Mouse (Mus musculus) C2C12 (cell line): ENCODE data around the gene Stx3. TPM values are rescaled to one million over a fixed set of nuclear protein-coding genes. Genes with fewer than 3 reads are reported as not detected.

ENCODE experiments used
- H3K27me3 ChIP-seq: one replicate; pipeline ENCODE4 v1.6.1; 2011; ENCODE audit not compliant: control insufficient read depth, insufficient read depth, insufficient read length
- H3K36me3 ChIP-seq: one replicate; pipeline ENCODE4 v1.6.1; 2011; ENCODE audit not compliant: control insufficient read depth, insufficient read depth
- H3K4me3 ChIP-seq: one replicate; pipeline ENCODE4 v1.5.1; 2011; ENCODE audit warnings: mild to moderate bottlenecking, control low read depth; ENCODE audit not compliant: poor library complexity, insufficient read depth, severe bottlenecking
- H3K79me2 ChIP-seq: one replicate; pipeline ENCODE4 v1.6.1; 2011; ENCODE audit not compliant: control insufficient read depth, insufficient read depth
- H3K79me3 ChIP-seq: one replicate; pipeline ENCODE4 v1.6.1; 2011; ENCODE audit warnings: low read depth, control low read depth
- H3ac ChIP-seq: one replicate; pipeline ENCODE3; 2011; ENCODE audit warnings: low read depth; ENCODE audit not compliant: control insufficient read depth, insufficient read length
- CEBPB ChIP-seq: IDR thresholded peaks from one replicate; pipeline ENCODE4 v1.6.1; 2011; ENCODE audit warnings: low read depth, mild to moderate bottlenecking, control low read depth, moderate library complexity
- CTCF ChIP-seq: IDR thresholded peaks from one replicate; pipeline ENCODE4 v1.5.1; 2011; ENCODE audit not compliant: control insufficient read depth, insufficient read depth, insufficient read length
- FOSL1 ChIP-seq: IDR thresholded peaks from one replicate; pipeline ENCODE4 v1.8.0; 2011; ENCODE audit warnings: mild to moderate bottlenecking, low read length; ENCODE audit not compliant: poor library complexity, insufficient read depth, severe bottlenecking
- MAX ChIP-seq: IDR thresholded peaks from one replicate; pipeline ENCODE4 v1.6.1; 2011; ENCODE audit warnings: mild to moderate bottlenecking, control low read depth
- MYOD1 ChIP-seq: IDR thresholded peaks from one replicate; pipeline ENCODE4 v1.6.1; 2011; ENCODE audit warnings: low read depth; ENCODE audit not compliant: control insufficient read depth, insufficient read length
- MYOG ChIP-seq: IDR thresholded peaks from one replicate; pipeline ENCODE4 v1.6.1; 2011; ENCODE audit not compliant: control insufficient read depth, insufficient read length; ENCODE audit errors: extremely low read depth
- USF1 ChIP-seq: IDR thresholded peaks from one replicate; pipeline ENCODE4 v1.6.1; 2011; ENCODE audit warnings: low read depth, mild to moderate bottlenecking, control low read depth, moderate library complexity
- polyA plus RNA-seq: library from polyadenylated mRNA; unstranded; fragments of >200 nt; fragmentation: generic; extraction: Trizol; gene quantifications from one replicate; pipeline ENCODE4 v1.2.1, GENCODE M21; 2012; ENCODE audit warnings: missing spikeins

Stx3 gene
- polyA plus RNA-seq, 1 experiment = 5.4 TPM

DNA sequence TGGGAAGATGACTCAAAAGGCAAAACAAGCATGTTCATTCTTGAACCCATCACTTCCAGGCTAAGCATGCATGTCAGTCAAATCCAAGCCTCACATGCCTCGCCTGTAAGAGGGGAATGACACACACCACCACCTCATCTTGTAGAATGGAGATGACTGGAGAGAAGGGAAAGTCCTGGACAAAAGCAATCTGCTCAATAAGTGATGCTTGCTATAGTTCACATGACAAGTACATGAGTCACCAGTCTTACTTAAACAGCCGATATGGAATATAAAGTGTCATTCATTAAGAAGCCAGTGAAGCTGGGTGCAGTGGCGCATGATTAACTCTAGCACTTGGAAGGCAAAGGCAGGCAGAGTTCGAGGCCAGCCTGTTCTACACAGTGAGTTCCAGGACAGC, 6.1 kb downstream of the Stx3 start:
- H3K79me2 ChIP-seq = no peaks in the 10 kb centered on the region
- H3K4me3 ChIP-seq = no peak overlapping the region
- H3K36me3 ChIP-seq = no peaks in the 10 kb centered on the region
- TF ChIP-seq CTCF (no peak), FOSL1 (no peak), MYOG (no peak), USF1 (no peak), CEBPB (no peak), MYOD1 (no peak), MAX (no peak)
- H3K27me3 ChIP-seq = no peaks in the 10 kb centered on the region
- H3K79me3 ChIP-seq = no peaks in the 10 kb centered on the region
- no peak overlapping the region for H3ac ChIP-seq

DNA sequence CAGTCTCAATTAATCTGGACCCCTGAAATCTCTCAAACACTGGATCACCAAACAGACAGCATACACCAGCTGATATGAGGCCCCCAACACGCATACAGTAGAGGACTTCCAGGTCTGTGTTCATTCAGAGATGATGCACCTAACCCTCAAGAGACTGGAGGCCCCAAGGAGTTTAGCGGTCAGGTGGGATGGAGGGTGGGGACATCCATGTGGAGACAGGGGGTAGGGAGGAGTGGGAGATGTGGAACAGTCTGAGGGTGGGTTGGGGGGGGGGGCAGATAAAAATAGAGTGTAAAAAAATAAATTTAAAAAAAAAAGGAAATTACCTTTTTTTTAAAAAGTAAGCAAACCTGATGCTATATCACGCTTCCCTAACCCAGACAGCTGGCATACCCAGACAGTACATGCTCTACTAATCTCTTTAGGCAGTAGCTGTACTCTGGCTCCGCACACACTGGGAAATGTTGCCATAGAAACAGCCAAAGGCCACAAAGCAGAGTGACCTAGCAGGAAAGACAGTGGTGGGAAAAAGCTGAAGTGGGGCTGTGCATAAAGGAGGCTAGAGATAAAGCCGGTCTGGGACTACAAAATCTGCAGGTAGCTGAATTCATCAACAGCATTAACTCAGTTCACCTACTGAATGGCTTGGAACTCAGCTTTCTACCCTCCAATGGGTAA, 7.4 kb downstream of the Stx3 start:
- Histone ChIP-seq H3ac (no peak overlapping the region), H3K79me2 (no peaks in the 10 kb centered on the region), H3K79me3 (no peaks in the 10 kb centered on the region), H3K4me3 (no peak overlapping the region), H3K36me3 (no peaks in the 10 kb centered on the region), H3K27me3 (no peaks in the 10 kb centered on the region)
- TF ChIP-seq CTCF = no peak
- no peak for TF ChIP-seq CEBPB
- no peak for TF ChIP-seq FOSL1
- no peak for TF ChIP-seq MYOD1
- no peak for TF ChIP-seq USF1
- no peak for TF ChIP-seq MYOG
- no peak for TF ChIP-seq MAX

DNA sequence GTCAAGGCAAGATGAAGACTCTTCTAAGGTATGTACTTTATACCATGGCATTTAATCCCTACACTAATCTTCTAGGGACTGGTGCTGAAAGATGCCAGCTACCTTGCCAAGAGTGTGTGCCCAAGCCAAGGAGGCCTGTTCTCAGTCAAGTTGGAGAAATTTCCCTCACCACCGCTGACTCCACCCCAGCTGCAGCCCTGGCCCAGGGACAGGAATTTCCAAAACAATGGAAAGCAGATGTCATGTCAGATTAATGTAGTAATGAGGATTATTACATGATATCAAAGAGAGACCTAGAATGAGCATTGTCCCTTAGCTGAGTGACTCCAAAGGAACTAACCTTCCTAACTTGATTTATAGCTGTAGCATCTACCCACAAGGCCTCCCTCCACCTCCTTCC, 8.3 kb downstream of the Stx3 start:
- Histone ChIP-seq H3K4me3 (no peak overlapping the region), H3K36me3 (no peaks in the 10 kb centered on the region), H3K27me3 (no peaks in the 10 kb centered on the region), H3K79me2 (no peaks in the 10 kb centered on the region), H3ac (no peak overlapping the region), H3K79me3 (no peaks in the 10 kb centered on the region)
- TF ChIP-seq USF1 (no peak), FOSL1 (no peak), MAX (no peak), CEBPB (no peak), CTCF (no peak), MYOG (no peak), MYOD1 (no peak)

DNA sequence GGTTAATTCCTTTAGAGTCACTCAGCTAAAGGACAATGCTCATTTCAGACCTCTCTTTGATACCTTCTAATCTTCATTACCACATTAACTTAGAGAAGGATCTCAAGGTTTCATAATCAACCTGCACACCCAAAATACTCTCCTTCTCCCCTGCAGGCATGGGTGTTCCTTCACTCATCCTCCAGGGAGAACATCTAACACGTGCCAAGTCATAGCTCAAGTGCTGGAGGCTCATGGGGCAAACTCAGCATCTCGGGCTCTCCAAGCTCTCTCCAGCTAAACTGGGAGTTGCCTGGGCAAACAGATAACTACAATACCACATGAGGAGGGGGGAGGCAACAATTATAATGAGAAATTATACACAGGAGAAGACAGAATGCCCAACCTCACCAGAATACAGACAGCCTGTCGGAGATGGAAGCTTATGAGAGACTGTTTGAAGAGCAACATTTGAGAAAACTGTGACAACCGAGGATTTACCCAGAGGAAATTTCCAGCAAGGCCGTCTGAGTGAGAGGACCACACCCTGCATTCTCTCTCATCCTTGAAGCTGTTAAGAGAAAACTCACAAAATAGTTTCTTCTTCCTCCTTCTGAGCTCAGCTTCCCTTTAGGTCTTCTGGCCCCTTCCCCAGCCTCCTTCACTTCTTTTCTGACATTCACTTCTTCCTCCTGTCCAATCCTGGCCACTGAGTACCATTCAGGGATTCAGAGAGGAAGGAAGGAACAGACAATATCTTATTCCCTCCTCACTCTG, 9.0 kb downstream of the Stx3 start:
- H3K27me3 ChIP-seq = no peaks in the 10 kb centered on the region
- no peak overlapping the region for H3K4me3 ChIP-seq
- TF ChIP-seq MAX (no peak), USF1 (no peak), MYOD1 (no peak), FOSL1 (no peak), MYOG (no peak), CTCF (no peak), CEBPB (no peak)
- H3K79me3 ChIP-seq = no peaks in the 10 kb centered on the region
- H3K79me2 ChIP-seq = no peaks in the 10 kb centered on the region
- H3K36me3 ChIP-seq = no peaks in the 10 kb centered on the region
- H3ac ChIP-seq = no peak overlapping the region

DNA sequence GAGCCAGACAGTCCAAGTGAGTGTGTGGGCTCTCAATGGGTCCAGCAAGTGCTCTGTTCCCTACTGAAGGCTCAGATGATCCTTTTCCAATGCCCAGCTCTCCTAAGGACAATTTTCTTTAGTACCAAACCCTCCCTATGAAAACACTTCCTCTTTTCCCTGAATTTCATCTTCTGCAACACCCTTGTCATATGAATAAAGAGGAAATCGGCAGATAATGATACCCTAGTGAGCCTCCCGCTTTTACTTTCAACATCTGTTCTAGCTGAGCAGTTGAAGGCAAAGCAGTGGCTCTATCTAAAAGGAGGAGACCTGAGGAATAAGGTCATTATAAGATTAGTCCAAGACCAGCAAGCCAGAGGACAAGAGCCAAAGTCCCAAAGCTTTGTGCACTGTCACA, 10.8 kb downstream of the Stx3 start:
- Histone ChIP-seq H3K79me2 (no peaks in the 10 kb centered on the region), H3ac (no peak overlapping the region), H3K27me3 (no peaks in the 10 kb centered on the region), H3K79me3 (no peaks in the 10 kb centered on the region), H3K36me3 (no peaks in the 10 kb centered on the region), H3K4me3 (no peak overlapping the region)
- TF ChIP-seq USF1 (no peak), CEBPB (no peak), CTCF (no peak), MYOG (no peak), MYOD1 (no peak), FOSL1 (no peak), MAX (no peak)
